Mouse (Mus musculus): ENCODE measurements around the gene Mier3. TPM values are rescaled to one million over a fixed set of nuclear protein-coding genes. Genes with fewer than 3 reads are reported as not detected.

The Mier3 gene
- total RNA-seq (2021) = 10 to 100 TPM; 15.1 to 17.6 TPM

DNA sequence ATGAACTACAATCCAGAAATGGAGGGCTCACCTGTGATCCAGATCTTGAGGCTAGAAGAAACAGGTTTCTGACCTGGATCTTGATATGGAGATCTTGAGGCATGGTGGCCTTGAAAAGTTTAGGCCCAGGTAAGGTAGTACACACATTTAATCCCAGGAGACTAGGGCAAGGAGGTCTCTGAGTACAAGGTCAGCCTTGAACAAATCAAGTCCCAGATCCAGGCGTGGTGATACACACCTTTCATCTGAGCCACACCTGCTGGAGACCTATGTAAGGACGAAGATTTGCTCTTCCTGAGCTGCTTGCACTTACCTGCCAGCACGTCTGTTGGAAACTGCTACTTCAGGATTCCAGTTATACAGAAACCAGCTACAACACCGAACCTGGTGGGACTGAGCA, at the start of gene Mier3:
Gene Mier3, plus strand, starts transcription at position 301 of the 400 bp plus-strand sequence.
- no peak for DNase-seq
- intact Hi-C loops (cut with DNase I) = no loop called here

DNA sequence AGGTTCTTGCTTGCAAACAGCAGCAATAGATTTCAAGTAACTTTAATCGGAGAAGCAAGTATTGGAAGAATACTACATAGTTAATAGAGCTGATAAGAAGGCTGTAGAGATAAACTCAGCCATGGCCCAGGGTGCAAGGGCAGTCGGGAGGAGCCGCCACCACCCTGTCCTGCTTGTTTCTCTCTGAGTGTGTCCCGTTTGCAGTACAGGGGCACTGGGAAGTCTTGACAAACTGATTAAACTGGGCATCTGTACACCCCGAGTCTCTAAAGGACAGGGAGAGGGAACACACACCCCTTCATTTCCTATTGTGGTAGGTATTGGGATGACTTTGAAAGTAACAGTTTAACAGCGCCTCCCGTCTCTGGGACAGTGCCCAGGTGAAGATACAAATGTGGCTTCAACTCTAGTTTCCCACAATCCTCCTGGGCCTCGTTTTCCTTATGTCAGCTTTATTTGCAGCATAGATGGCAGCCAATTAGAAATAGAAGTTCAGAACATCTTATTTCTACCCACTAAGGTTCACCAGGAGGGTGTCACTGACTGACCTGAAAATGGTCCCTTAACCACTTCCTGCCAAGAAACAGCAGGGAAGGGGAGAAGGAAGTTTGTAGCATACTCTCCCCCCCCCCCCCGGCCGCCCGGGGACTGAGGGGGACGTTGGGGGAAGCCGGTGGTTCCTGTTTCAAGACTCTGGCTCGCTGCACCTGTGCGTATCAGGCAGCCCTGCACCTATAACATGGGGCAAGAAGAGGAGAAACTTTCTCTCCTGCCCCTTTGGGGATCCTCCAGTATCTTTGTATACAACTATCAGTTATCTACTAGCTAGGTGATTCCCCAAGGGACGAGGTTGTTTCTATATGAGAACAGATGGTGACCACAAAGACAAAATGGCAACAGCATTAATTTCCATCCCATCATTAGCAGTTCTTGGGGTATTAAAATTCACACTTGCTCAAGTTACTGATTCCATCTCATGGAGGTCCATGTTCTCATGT, 46.3 kb upstream of the Mier3 start:
- no peak for DNase-seq
- intact Hi-C loops (cut with DNase I) = no loop called here

- DNase-seq = no peak
- intact Hi-C loops (cut with DNase I) = no loop called here
Measured at GRCm38 (mm10) chr13:111640319-111640718, 40.5 kb upstream of the Mier3 start.

DNA sequence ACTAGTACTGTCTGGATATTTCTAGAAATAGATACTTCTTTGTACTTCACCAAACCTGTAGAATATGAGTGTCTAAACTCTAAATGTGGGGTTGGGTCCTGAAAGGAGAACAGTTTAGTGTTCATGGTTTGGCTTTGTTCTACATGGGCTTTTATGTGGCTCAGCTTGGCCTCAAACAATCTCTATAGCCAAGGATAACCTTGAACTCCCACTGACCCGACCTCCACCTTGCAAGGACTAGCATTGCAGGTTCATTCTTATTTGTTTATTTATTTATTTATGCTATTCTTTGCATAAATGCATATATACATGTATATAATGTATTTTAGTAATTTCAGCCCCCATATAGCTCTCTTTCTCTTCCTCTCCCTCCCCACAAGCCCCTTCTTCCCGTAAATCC, 37.1 kb upstream of the Mier3 start:
- intact Hi-C loops (cut with DNase I) = no loop called here
- DNase-seq = no peak

GRCm38 (mm10) chr13:111646204-111646603, 34.6 kb upstream of the Mier3 start:
- no peak for DNase-seq
- intact Hi-C loops (cut with DNase I) = no loop called here

GRCm38 (mm10) chr13:111647279-111647678, 33.5 kb upstream of the Mier3 start:
- DNase-seq = no peak
- intact Hi-C loops (cut with DNase I) = no loop called here

DNA sequence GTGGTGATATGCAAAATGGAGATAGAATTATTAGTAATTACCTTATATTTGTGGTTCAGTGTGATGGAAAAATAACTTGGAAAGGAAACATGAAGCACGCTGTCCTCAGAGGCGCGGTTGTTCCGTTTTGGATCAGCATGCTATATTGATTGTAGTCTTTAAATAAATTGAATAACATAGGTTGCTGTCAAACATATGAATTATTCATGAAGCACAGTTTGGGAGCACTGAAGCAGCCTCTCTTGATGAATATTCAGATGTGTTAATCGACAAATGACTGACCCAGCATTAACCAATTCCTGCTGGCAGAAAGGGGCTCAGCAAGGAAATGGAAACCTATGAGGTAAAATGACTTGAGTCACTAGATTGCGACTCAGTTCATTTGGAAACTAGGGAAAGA, 29.8 kb upstream of the Mier3 start:
- intact Hi-C loops (cut with DNase I) = no loop called here
- DNase-seq = no peak

DNA sequence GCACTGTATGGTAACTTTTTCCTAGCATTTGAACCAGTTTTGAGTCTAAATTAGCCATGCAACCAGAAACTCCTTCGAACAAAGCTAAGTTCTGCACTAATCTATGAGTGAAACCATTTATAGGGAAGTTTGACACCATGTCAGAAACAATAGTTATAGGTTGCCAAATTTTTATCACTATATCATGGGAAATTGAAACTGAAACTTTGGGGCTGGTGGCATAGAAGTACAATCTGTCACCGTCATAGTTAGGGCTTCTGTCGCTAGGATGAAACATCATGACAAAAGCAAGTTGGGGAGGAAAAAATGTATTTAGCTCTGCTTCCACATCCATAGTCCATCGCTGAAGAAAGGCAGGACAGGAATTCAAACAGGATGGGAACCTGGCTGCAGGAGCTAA, 25.5 kb upstream of the Mier3 start:
- DNase-seq = no peak
- intact Hi-C loops (cut with DNase I) = no loop called here

DNA sequence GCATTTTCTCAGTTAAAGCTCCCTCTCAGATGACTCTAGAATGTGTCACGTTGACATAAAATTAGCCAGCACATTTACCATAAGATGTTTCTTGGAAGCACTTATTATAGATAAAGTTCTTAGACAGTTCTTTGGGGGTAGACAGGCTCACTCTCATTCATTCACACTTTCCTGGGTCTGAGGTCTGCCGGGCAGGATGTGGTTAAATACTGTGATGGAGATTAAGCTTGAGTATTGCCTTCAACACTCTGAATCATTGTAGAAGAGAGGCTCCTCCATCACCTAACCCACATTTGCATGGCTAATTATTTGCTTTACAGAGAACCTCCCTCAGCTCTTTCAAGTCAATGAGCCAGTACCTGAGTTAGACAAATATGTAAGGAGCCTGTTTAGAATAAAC, 24.9 kb upstream of the Mier3 start:
- intact Hi-C loops (cut with DNase I) = no loop called here

GRCm38 (mm10) chr13:111656309-111656708, 24.5 kb upstream of the Mier3 start:
- intact Hi-C loops (cut with DNase I) = no loop called here
- no peak for DNase-seq

More for the DNA sequence above, 24.9 kb upstream of the Mier3 start:
- no peak for DNase-seq

- no peak for DNase-seq
- intact Hi-C loops (cut with DNase I) = no loop called here
Measured at GRCm38 (mm10) chr13:111656769-111657168, 24.0 kb upstream of the Mier3 start.

DNA sequence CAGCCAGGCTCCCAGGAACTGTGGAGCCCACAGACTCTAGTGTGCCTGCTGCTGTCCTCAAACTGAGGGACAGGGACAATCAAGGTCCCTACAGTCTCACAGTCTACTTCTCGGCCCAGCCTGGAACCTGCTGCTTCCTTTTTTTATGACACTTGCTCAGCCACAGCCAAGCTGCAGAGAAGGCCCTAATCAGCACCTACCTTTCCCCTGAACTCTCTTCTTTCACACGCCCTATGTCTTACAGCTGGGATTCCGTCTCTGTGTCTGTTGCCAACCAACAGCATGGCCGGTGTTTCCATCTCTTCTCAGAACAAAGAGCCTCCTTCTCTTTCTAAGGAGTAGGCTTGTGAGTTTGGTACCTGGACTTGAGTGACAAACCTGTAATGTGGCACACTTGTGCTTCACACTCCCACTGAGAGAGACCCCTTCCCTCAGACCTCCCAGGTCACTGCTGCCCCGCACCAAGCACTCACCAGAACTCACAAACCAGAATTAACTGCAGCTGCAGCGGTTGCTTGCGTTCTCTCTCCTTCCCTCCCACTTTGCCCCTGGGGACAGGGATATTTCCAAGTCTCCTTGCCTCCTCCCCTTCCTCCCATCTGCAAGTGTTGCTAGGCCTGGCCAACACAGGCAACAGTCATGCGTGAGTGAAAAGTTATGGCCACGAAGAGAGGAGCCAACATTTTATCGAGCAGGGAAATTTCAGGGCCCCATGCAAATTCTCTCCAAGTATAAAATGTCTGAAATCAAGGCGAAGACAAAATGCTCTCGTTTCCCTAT, 22.1 kb upstream of the Mier3 start:
- intact Hi-C loops (cut with DNase I) = no loop called here
- DNase-seq = peak; percentile 5 to 6

GRCm38 (mm10) chr13:111659430-111659829, 21.3 kb upstream of the Mier3 start:
- DNase-seq = no peak

DNA sequence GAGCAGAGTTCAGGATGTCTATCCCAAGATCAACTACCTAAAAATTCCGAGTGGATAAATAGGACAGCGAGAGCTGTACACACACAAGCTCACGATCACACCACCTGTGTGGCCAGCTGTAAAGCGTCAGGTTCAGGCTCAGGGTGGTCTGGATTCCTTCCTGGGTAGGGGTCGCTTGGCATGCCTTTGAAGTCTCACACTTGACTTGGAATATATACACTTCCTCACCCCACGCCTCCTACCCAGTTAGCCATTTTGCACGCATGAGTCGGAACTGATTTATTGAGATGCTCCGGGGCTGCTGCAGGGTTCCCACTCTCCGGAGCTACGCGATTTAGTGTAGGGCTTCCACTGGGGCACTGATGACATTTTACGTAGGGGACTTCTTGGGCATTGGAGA, 20.7 kb upstream of the Mier3 start:
- DNase-seq = no peak
- intact Hi-C loops (cut with DNase I) = no loop called here

More at GRCm38 (mm10) chr13:111659430-111659829, 21.3 kb upstream of the Mier3 start:
- intact Hi-C loops (cut with DNase I) = no loop called here

GRCm38 (mm10) chr13:111660556-111660955, 20.2 kb upstream of the Mier3 start:
- intact Hi-C loops (cut with DNase I) = no loop called here
- no peak for DNase-seq

GRCm38 (mm10) chr13:111668016-111668415, 12.8 kb upstream of the Mier3 start:
- no peak for DNase-seq
- intact Hi-C loops (cut with DNase I) = no loop called here

DNA sequence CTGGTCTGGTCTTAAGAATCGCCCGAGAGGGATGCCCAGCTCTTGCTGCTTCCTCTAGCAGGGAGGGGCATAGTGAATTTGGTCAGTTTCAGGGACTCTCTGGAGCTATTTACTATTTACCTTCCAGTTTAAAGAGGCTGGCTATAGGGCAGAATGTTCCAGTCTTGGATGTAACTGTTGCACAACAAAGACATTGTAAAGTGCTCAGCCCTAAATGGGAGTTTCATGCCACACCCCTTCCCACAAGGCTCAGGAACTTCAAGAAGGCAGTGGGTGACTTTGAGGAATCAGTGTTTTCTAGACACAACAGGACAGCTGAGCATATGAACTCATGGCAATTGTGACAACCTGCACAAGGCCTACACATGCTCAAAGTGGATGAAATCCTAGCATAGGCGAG, 3.9 kb upstream of the Mier3 start:
- DNase-seq = no peak
- intact Hi-C loops (cut with DNase I) = no loop called here

DNA sequence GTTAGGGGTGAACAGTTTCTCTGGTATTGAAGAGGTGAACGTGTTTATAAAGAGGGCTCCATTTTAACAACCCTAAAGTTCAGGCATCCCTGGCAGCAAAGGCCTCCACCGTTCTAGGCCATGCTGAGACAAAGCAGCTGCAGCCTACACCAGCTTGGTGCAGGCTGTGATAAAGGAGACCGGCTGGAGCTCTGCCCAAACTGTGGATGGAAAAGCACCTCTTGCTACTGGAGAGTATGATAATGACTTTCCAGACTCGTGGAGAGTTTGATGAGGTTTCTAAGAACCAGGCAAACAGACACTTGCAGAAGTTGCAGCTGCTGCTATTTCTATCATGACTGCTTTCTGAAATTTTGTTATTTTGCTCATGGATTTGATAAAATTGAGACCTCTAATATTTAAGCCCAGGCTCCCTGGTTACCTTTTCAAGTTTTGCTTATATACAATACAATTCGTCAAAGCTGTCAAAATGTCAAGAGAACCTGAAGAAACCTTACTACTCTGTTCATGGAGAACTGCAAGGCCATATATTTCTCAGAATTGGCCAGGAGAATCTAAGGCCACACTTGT, 3.4 kb downstream of the Mier3 start:
- DNase-seq = peak; percentile 7 to 9
- intact Hi-C loops (cut with DNase I) = loop anchor here (2.0 kb wide), 1 partner anchor 193 kb away; the partner anchor contains the start of gene Gpbp1

DNA sequence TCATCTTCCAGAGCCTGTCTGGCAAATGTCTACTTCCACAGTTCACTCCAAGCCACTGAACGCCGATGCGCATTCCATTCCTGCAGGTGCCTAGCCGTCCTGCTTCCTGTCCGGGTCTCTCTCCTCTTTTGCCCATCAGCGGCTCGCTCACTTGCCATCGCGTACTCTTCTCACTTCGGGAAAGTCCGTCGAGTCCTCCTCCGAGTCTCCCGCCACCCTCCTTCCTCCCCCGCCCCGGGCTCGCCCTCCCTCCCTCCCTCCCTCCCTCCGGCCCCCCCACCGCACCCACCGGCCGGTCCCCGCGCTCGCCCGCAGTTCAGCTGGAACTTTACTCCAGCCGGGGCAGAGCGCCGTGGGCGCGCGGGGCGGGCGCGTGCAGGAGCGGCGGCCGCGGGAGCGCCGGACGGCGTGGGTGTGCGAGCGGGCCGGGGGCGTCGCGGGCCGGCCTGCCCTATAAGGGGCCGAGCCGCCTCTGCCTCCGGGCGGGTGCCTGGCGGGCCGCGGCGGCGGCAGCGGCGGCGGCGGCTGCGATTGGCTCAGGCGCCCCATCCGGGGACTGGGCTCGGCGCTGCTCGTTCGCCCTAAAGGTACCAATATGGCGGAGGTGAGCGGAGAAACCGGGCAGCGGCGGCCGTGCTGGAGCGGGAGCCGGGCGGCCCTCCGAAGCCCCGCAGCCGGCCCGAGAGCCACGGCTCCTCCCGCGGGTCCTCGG, 5.1 kb downstream of the Mier3 start:
- intact Hi-C loops (cut with DNase I) = loop anchor here (1.0 to 5.0 kb wide), 3 partner anchors 39 to 224 kb away; partner anchors contain the start of gene Gpbp1

More for the DNA sequence above, 5.1 kb downstream of the Mier3 start:
- DNase-seq = peak; percentile 85 to 90

Data from heart, postnatal 36 days (tissue).